Mouse (Mus musculus) MN1 (cell line): ENCODE measurements around the gene Aldh1l2.
A peak's percentile ranks its signal among the peaks of the same experiment; 100 is the strongest.
"Not testable (repeated sequence)": the region's sequence is repeated elsewhere in the genome, so short reads cannot be mapped to it uniquely, and the experiment has no call there.

ENCODE experiments used
- DNase-seq: peaks from one replicate; pipeline ENCODE4 v3.0.0-alpha.2; 2016; ENCODE audit warnings: low spot score

The Aldh1l2 gene

DNA sequence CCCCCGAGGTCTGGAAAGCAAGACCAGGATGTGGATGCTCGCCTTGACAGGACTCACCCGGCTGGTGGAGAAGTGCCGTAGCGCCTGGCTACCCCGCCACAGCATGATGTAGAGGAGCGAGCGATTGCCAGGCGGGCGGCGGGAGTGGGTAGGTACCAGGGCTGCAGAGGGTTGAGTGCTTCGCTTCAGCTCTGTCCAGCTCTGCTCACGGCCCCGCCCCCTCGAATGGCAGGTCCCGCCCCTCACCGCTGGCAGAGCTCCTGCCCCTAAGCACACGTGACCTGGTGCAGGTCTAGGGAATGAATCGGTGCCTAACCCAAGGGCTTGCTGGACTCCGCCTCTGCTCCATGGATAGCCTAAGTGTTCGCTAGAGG lies at the start of gene Aldh1l2:
TSS of gene Aldh1l2 (minus strand) at position 231 of the 374 bp plus-strand sequence.
- peak; percentile 95 for DNase-seq

DNA sequence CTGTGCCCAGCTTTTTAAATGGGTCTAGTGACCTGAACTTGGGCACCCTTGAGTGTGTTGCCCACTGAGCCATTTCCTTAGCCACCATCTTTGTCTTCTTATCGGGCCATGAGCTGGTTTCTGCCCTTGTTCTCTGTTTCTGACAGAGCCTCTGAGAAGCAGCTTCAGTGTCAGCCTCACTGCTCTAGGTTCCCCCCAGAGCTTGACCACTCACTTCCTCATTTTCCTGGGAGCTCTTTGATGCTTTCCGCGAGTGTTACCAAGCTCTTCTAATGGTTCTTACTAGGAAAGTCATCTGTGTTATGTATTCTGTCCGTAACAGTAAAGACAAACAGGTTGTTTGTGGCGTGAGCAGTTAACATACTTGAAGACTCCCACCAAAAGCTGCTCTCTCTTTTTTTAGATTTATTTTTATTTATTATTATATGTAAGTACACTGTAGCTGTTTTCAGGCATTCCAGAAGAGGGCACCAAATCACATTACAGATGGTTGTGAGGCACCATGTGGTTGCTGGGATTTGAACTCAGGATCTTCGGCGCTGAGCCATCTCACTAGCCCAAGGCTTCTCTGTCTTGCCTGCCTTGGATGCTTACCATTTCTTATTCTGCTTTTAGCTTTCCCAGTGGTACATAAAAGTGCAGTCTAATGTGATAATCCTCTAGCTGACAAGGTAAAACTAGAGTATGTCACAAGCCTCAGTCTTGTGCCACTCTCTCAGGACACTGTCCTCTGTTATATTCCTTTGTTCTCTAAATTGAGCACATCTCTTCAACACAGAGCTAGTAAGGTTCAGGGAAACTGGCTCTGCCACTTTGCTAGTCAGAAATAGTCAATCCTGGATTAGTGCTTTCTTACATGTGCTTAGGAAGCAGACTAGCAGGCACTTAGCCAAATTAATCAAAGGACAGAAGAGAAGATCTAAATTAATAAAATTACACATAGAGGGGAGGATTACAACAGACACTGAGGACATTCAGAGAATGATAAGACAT lies 31.8 kb upstream of the Aldh1l2 start:
- DNase-seq, result no peak

DNA sequence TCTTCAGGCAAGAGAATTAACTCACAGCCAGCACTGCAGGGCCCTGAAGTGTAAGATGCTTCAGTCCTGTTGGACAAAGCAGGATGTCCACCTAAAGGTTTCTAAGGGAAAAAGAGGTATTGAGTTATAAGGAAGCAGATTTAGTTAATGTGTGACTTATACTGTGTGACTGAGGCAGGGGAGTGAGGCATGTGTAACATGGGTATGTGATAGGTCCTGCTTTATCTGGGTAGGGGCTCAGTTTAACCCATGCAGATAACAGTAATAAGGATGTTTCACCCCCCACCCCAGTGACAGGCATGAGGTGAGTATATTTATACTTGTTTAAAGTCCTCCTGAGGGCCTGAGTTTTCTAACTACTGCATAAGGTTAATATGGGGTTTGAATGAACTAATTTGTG lies 29.1 kb upstream of the Aldh1l2 start:
- no peak for DNase-seq

DNA sequence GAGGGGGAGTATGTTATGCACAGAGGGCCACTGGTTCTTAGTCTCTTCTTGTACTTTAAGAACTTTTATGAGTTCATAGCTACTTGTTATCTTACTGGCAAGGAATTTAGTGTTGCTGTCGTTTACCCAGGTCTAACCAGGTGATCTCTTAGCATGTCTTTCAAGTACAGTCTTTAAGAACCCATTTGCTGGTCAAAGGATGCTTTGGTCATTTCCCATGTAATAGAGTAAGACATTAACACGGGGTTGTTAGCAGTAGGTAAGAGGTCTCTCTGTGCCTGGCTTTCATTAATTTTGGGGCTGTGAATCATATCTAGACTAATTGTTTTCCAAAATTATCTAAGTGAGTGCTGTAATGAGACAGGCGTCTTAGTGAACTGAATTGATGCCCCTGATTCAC lies 11.4 kb upstream of the Aldh1l2 start:
- no peak for DNase-seq

DNA sequence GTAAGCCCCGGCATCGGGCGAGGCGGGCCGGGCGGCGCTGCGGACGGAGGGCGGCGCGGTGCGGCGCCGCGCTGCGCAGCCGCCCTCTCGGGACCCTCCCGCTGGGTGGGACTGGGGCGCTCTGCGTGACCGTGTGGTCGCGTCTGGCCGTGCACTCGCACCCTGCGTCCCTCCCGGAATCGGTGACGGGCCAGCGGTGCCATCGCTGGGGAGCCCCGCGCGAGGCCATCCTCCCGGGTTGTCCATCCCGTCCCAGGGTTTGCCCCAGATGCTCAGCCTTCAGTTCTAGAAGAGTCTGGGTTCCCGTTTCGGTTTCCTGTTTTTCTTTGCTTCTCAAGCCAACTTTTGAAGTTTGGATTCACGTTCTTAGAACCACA lies 10.2 kb upstream of the Aldh1l2 start:
- no peak for DNase-seq

DNA sequence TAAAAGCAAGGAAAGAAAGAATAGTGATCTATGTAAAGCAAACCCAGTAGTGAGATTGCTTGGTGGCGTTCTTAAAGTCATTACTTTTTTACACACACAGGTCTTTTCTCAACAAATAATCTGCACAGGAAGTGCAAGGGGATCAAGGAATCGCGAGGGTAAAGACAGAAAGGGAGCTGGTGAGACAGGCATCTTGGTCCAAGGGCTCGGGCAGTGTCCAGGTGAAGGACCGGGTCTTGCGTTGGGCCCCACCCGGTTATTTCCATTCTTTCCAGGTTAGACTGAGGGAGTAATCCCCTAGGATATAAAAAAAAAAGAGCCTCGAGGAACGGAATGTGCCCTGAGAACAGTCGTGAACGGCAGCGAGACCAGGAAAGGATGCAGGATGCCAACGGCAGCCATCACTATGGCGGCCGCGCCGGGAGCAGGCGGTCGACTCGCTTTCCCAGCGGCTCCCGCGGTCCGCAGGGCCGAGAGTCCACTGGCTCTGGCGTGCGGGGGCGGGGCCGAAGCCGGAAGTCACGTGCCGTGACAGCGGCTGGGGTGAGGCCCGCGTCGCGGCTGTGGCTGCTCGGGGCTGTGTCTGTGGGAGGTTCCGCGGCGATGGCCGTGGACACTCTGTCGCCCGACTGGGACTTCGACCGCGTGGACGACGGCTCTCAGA lies 9.6 kb upstream of the Aldh1l2 start, which contains the start of gene Washc4:
TSS of gene Washc4 (plus strand) at position 314 of the 664 bp plus-strand sequence.
- peak; percentile 97 for DNase-seq

DNA sequence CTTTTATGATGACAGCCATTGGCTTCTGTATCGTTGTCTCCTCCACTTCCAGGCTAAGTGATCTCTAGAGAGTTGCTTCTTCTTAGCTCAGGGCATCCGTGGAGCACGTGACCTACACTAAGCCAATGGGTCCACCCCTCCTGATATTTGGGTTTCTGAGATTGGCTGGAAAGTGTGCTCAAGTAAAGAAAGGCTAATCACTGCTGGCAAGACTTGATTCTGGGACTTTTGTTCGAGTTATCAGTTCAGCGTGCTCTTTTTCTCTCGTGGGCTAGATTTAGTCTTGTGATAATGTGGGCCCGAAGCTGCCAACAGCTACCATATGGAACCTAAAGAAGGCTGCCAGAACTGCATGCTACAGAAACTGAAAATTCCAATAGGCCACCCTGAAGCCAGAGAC lies 8.3 kb upstream of the Aldh1l2 start:
- DNase-seq, result peak; percentile 53

DNA sequence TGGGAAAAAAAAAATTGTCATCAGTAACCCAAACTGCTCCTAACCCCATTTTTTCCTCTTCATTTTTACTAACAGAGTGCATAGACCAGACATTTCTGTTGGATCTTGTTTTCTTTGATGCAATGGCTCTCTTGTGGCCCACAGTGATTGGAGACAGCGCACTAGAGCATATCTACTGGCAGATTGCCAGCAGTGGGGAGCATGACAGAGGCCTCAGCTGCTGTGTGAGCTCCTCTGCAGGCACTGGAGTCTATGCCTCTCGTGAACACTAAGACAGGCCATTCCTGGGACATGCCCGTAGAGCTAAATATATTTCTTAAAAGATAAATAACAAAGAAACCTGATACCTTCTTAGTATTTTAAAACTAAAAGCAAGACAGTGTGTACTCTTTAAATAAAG lies 6.2 kb upstream of the Aldh1l2 start:
- DNase-seq, result peak; percentile 77

DNA sequence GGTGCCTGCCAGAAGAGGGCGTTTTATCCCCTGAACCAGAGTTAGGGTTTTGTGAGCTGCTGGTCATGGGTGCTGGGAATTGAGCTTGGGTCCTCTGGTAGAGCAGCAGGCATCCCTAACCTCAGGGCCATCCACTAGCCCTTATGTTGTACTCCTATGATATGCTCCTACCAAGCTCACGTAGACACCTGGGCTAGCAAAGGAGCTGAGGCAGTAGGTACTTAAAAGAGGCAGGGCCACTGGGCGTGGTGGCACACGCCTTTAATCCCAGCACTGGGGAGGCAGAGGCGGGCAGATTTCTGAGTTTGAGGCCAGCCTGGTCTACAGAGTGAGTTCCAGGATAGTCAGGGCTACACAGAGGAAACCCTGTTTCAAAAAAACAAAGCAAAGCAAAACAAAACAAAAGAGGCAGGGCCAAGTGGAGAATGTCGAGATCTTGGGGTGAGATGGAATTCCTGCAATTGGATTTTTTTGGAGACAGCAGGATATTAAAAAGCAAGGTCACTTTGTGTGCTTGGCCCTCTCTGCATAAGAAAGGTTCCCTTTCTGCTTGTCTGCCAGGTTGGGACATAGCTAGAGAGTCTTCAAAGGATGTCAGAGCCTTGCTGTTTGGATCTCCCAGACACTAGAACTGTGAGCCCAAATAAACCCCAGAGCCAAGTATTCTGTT lies 5.5 kb upstream of the Aldh1l2 start:
- no peak for DNase-seq

DNA sequence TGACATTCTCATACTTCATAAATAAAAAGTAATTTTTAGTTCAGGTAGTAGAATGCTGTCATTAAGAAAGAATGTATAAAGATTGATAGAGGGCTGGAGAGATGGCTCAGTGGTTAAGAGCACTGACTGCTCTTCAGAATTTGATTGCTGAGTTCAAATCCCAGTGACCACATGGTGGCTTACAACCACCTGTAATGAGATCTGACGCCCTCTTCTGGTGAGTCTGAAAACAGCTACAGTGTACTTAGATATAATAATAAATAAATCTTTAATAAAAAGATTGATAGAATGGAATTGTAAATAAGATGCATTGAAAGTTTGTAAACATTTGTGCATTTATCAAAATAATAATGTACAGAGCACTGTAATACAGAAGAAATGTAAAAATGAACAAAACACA lies 2.5 kb upstream of the Aldh1l2 start:
- DNase-seq, result no peak

DNA sequence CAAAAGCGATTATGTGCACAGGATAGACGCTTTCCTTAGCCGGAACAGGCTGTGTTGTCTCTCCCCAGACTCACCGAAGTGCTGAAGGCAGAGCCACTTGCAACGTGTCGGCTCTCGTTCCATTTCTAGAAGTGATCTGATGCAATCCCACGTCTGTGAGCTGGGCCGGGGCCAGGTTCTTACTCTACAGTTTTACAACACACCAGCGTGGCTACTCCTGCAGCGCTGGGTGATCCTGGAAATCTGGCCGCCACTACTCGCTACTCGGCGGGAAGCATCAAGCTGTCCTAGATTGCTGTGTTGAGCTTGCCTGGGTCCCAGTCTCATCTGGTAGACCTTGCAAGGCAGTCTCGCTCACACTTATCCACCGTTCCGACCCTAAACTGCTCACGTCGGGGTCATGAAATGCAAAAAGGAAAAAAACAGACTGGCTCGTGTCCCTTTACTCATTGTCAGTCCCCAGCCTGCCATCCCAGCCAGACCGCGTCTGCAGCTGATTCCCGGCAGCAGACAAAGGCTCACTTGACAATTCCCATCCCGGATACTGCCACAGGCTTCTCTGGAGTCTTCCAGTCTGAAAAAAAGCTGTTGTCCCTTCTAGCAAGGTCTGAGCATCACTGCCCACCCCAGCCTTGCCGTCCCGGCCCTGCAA lies 556 bp downstream of the Aldh1l2 start:
- peak; percentile 87 for DNase-seq

DNA sequence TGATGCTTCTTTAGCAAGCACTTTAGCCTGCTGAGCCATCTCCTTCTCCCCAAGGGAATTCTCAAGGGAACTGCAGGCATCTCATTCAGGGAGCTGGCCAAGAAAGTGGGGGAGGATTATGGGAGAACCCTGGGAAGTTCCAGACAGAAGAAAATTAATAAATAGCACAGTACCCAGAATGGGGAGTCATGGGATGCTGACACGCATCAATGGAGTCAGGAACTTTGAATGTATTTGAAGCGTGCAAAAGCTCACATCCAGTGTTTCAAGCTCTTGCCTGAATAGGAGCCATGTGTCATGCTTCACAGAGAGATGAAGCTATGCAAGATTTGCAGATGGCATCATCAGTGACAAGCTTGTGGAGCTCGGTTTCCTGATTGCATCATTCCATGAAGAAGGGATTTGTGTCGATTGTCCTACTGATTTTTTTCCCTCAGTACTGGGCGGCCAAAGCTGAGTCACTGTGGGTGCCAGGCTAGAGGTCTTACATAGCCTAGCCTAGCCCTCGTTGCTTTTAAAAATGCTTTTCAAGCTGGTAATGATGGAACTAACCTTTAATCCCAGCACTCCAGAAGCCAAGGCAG lies 3.5 kb downstream of the Aldh1l2 start:
- peak; percentile 76 for DNase-seq

DNA sequence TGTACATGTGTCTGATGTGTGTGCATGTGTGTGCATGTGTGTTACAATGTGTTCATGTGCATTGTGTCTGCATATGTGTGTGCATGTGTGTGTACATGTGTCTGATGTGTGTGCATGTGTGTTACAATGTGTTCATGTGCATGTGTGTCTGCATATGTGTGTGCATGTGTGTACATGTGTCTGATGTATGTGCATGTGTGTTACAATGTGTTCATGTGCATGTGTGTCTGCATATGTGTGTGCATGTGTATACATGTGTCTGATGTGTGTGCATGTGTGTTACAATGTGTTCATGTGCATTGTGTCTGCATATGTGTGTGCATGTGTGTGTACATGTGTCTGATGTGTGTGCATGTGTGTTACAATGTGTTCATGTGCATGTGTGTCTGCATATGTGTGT lies 9.7 kb downstream of the Aldh1l2 start:
- DNase-seq, result not testable (repeated sequence)

DNA sequence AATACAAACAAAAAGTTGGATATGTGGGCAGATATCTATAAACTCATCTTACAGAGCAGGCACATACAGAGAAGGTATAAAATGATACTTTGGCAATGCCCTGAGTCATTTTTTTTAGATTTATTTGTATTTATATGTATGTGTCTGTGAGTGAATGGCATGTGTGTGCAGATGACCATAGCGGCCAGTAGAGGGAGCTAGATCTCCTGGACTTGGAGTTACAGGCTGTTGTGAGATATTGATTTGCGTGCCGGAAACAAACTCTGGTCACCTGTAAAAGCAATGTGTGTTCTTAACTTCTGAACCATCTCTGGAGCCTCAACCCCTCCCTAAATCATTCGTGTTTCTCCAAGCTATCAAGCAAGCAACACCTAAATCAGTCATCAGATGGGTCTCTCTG lies 12.9 kb downstream of the Aldh1l2 start:
- DNase-seq, result no peak

DNA sequence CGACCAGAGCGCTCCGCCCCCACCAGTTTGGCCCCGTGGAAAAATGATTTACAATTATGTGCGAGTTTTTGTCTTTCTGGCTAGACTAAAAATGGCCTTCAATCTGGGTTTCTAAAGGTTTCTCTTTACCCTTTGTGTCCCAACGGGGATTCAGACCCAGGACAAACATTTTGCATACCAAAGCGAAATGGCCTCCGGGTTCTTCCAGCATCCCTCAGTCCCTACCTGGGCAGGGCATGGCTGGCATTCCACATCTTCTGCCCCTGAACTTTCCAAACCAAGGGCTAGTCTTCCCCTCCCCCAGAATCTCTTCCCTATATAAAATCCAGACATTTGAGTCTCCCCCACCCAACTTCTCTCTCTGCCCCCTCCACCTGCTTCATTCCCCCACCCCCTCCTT lies 20.2 kb downstream of the Aldh1l2 start:
- no peak for DNase-seq

DNA sequence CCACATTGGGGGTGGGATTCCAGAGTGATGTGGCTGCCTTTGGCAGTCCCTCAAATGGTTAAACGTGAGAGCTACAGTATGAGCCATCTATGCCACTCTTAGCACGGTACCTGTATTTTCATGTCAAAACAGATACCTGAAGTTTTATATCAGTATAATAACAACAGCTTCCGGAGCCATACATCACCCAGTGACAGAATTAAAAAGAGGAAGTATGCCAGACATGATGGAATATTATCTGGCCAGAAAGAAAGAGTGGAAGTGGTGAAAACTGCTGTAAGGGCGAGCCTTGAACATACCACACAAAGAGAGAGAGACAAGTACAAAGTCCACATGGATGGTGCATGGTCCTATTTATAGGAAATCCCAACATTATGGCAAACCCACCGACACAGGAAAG lies 22.6 kb downstream of the Aldh1l2 start:
- DNase-seq, result no peak

DNA sequence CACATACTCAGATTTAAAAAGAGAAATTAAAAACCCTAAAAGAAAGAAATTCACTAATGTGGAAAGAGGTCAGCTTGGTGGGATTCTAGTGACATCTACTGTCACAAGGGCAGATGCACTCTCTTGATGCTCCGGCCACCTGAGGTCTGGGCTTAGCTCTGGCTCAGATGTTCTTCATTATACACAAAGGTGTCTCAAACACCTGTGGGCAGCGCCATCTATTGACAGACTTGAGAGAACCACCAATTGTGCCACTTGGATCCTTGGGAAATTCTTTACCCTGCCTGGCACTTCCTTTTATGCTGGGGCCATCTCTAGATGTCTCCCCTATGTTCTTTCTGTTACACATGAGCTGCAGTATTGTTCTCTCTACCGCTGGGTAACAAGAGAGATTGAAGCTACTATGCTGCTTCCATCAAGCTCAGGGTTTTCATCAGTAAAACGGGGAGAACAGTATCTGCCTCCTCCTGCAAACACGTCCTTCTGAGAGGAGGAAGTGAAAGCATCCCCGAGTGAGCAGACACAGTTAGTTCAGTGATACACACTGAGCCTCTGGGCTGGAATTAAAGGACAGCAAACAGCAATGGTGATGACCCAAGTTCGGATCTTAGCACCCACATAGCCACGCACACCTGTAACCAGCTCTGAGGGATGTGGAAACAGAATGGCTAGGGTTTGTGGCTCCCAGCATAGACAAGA lies 24.8 kb downstream of the Aldh1l2 start:
- no peak for DNase-seq

DNA sequence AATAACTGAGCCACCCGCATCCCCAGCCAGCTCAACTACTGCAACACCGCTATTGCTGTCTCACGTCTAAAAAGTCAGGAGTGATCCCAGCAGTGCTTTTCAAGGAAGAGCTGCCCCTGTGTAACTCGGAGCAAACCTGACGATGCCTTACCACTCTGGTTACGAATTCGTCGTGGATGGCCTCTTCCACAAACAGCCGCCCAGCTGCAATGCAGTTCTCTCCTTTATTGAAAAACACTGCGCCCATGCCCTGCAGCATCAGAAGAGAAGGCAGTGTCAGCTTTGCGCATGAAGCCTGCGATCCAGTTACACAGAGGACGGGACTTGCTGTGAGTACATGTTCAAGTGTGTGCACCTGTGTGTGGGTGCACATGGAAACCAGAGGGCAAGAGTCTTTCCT lies 36.6 kb downstream of the Aldh1l2 start:
- no peak for DNase-seq

DNA sequence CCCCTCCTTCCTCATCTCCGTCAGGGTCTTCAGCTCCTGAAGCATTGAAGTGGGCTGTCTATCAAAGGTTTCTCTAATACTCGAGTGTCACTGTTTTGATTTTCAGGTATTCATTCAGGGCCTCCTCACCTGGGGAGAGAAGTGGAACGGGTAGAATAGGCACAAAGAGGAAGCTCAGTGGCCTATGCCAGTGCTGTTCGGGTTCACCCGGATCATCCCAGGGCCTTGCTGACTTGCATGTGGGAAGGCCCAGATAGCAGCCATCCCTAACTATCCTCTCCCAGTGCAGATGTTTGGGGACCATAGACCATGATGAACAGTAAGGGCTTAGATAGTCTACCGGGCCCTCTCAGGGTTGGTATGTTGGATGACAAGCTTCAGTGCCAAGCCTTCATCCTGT lies 43.4 kb downstream of the Aldh1l2 start:
- no peak for DNase-seq

DNA sequence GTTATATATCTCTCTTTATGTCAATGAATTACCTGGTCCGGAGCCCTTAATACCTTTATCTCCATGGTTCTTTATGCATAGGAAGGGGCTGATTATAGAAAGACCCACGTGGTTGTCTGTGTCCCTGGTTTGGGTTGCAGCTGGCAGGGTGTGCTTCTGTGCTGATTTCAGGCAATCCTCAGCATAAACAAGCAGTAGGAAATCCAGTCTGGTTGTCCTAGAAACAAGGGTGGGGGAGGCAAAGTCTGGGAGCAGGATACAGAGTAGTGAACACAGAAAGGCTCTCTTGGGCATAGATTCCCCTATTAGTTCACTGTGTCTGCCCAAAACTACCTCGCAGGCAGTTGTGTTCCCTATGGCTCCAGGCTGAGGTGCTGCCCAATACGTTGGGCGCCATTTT lies 56.7 kb downstream of the Aldh1l2 start:
- DNase-seq, result no peak

DNA sequence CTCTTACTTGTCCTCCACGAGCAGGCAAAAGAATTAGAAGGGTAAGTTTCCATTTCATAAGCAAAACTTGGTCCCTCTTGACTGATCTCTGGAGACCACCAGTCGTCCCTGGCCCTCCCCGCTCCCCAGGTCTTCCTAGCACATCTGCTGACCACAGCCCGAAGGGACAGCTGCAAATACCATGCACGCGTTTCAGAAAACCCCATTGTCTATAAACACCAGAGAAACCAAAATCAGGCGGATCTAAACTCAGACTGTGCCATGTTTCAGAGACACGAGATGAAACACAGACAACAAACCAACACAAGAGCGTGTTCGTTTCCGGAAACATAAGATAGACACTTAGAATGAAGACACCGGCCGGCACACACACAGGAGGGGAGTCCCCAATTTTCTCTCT lies 58.7 kb downstream of the Aldh1l2 start:
- no peak for DNase-seq
